Mouse (Mus musculus): ENCODE data around the gene Foxp1. TPM values are rescaled to one million over a fixed set of nuclear protein-coding genes. Genes with fewer than 3 reads are reported as not detected.
A peak's percentile ranks its signal among the peaks of the same experiment; 100 is the strongest.

Foxp1 gene
- polyA plus RNA-seq, 1 experiment, result 162 TPM

GRCm38 (mm10) chr6:99207226-99207885 is 315.2 kb downstream of the Foxp1 start:
- Histone ChIP-seq H3K4me1 (ENCODE audit: control insufficient read depth, insufficient read depth, insufficient read length) (peaks cover 22% of the 10 kb centered on the region; the same call in 1 of the 2 replicates), H3K27me3 (ENCODE audit: control insufficient read depth, insufficient read depth, low read length) (no peaks in the 10 kb centered on the region), H3K27ac (ENCODE audit: insufficient read depth, low read length) (no peak overlapping the region), H3K4me3 (ENCODE audit: extremely low read depth, insufficient read depth, insufficient read length) (no peak overlapping the region), H3K36me3 (ENCODE audit: control insufficient read depth, insufficient read depth, low read length) (0 out of 2 replicates have a peak, but pooled peaks cover 1% of the 10 kb centered on the region)
- 83% methylated on average over 6 of the region's 6 CpGs for WGBS
- no peak for TF ChIP-seq CTCF (IDR thresholded peaks at IDR 0.05; ENCODE audit: extremely low read depth, insufficient read depth, insufficient read length, insufficient replicate concordance)
- no peak for TF ChIP-seq POLR2A (IDR thresholded peaks at IDR 0.05; ENCODE audit: low read depth, low read length)
- no peak for DNase-seq (ENCODE audit: low read depth in 1 of 2, low spot score in 2 of 2)

- 0 out of 2 replicates have a peak, but pooled peaks cover 1% of the 10 kb centered on the region for H3K36me3 ChIP-seq (ENCODE audit: control insufficient read depth, insufficient read depth, low read length)
- no peak overlapping the region for H3K4me3 ChIP-seq (ENCODE audit: extremely low read depth, insufficient read depth, insufficient read length)
- peak overlapping the region; percentile 76 for H3K27ac ChIP-seq (ENCODE audit: insufficient read depth, low read length)
- WGBS, result 73% methylated on average over 5 of the region's 5 CpGs
- H3K27me3 ChIP-seq (ENCODE audit: control insufficient read depth, insufficient read depth, low read length), result no peaks in the 10 kb centered on the region
- TF ChIP-seq CTCF (IDR thresholded peaks at IDR 0.05; ENCODE audit: extremely low read depth, insufficient read depth, insufficient read length, insufficient replicate concordance), result no peak
- TF ChIP-seq POLR2A (IDR thresholded peaks at IDR 0.05; ENCODE audit: low read depth, low read length), result no peak
- H3K4me1 ChIP-seq (ENCODE audit: control insufficient read depth, insufficient read depth, insufficient read length), result peaks cover 22% of the 10 kb centered on the region; the same call in 1 of the 2 replicates
- DNase-seq (ENCODE audit: low read depth in 1 of 2, low spot score in 2 of 2), result no peak
Observed at GRCm38 (mm10) chr6:99206437-99206870, 316.1 kb downstream of the Foxp1 start.

- TF ChIP-seq POLR2A (IDR thresholded peaks at IDR 0.05; ENCODE audit: low read depth, low read length), result no peak
- no peak for TF ChIP-seq CTCF (IDR thresholded peaks at IDR 0.05; ENCODE audit: extremely low read depth, insufficient read depth, insufficient read length, insufficient replicate concordance)
- DNase-seq (ENCODE audit: low read depth in 1 of 2, low spot score in 2 of 2), result no peak
- Histone ChIP-seq H3K4me1 (ENCODE audit: control insufficient read depth, insufficient read depth, insufficient read length) (peaks cover 22% of the 10 kb centered on the region; the same call in 1 of the 2 replicates), H3K4me3 (ENCODE audit: extremely low read depth, insufficient read depth, insufficient read length) (no peak overlapping the region), H3K27ac (ENCODE audit: insufficient read depth, low read length) (peak overlapping the region; percentile 76), H3K36me3 (ENCODE audit: control insufficient read depth, insufficient read depth, low read length) (0 out of 2 replicates have a peak, but pooled peaks cover 1% of the 10 kb centered on the region), H3K27me3 (ENCODE audit: control insufficient read depth, insufficient read depth, low read length) (no peaks in the 10 kb centered on the region)
- 35% methylated on average over 13 of the region's 13 CpGs for WGBS
Observed at GRCm38 (mm10) chr6:99205587-99206436, 316.7 kb downstream of the Foxp1 start.

DNA sequence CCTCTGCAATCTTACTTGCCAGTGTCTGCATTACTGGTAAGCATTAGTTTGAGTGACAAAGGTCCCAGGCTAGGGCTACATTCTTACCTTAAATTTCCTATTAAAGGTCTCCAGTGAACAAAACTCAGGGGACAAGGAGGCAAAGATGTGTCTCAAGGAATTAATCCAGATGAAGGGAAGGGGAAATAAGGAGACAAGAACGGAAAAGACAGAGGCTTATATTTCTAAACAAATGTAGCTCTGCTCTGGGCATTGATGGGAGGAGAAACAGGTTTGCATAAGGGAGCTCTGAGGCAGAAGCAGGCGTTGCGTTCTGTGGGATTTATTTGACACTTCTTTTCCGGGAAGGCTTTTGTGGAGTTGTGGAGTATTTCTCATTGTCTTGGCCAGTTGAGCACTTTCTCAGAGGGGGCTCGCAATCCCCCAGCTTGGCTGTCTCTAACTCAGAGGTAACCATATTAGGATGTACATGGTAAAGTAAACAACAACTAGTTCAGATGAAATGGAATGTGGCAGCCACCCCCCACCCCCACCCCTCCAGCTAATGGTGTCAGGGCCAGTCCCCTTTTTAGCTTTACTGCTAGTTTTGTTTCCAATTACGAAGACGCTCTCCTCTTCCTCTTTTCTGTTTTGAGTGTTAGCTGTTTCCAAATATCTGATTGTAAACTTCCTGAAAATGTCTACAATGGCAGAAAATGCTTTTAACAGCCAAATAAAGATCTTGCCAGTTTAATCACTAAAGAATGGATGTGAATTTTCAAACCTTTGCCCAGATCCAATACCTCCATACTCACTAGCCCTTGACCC is 317.5 kb downstream of the Foxp1 start:
- DNase-seq (ENCODE audit: low read depth in 1 of 2, low spot score in 2 of 2), result peak in 1 of 2 experiments; percentile 47
- no peak overlapping the region for H3K4me3 ChIP-seq (ENCODE audit: extremely low read depth, insufficient read depth, insufficient read length)
- 51% methylated on average over 7 of the region's 7 CpGs for WGBS
- H3K27me3 ChIP-seq (ENCODE audit: control insufficient read depth, insufficient read depth, low read length), result no peaks in the 10 kb centered on the region
- TF ChIP-seq POLR2A (IDR thresholded peaks at IDR 0.05; ENCODE audit: low read depth, low read length), result no peak
- no peak for TF ChIP-seq CTCF (IDR thresholded peaks at IDR 0.05; ENCODE audit: extremely low read depth, insufficient read depth, insufficient read length, insufficient replicate concordance)
- H3K27ac ChIP-seq (ENCODE audit: insufficient read depth, low read length), result peak overlapping the region; percentile 90
- 0 out of 2 replicates have a peak, but pooled peaks cover 1% of the 10 kb centered on the region for H3K36me3 ChIP-seq (ENCODE audit: control insufficient read depth, insufficient read depth, low read length)
- H3K4me1 ChIP-seq (ENCODE audit: control insufficient read depth, insufficient read depth, insufficient read length), result peaks cover 22% of the 10 kb centered on the region; the same call in 1 of the 2 replicates

DNA sequence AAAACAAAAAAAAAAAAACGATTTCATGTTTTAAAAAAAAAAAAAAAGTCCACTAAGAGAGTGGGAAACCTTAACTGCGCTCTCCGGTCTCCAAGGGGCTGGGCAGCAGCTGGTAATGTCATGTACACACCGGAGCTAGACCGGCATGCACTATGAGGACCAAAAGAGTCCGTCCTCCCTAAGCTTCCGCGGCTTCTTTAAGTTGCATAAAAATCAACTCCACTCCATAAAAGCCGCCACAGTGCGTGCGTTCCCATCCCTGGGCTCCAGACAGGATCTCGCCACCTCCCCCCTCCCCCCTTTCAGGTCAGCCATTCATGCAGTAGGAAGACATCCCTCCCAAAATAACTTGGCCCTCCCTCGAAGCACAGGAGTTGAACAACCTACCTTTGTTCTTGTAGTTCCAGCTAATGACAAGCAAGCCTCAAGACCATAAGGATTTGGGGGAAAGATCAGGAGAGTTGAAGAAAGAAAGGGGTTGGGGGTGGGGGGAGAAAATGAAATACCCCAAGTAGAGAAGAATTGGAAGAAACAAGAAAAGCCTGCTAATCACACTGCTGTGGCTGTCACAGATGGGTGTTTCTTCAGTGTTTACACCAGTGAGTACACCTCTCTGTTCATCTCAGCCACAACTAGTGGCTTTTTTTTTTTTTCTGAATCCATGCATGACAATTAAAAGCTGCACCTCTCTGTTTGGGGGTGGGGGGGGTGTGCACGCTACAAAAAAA is 318.3 kb downstream of the Foxp1 start:
- H3K4me1 ChIP-seq (ENCODE audit: control insufficient read depth, insufficient read depth, insufficient read length), result peaks cover 22% of the 10 kb centered on the region; the same call in 1 of the 2 replicates
- no peak for DNase-seq (ENCODE audit: low read depth in 1 of 2, low spot score in 2 of 2)
- H3K4me3 ChIP-seq (ENCODE audit: extremely low read depth, insufficient read depth, insufficient read length), result no peak overlapping the region
- peaks cover 4% of the 10 kb centered on the region; the same call in 1 of the 2 replicates for H3K36me3 ChIP-seq (ENCODE audit: control insufficient read depth, insufficient read depth, low read length)
- no peaks in the 10 kb centered on the region for H3K27me3 ChIP-seq (ENCODE audit: control insufficient read depth, insufficient read depth, low read length)
- 65% methylated on average over 14 of the region's 14 CpGs for whole genome bisulfite sequencing
- peak overlapping the region; percentile 90 for H3K27ac ChIP-seq (ENCODE audit: insufficient read depth, low read length)
- TF ChIP-seq CTCF (IDR thresholded peaks at IDR 0.05; ENCODE audit: extremely low read depth, insufficient read depth, insufficient read length, insufficient replicate concordance), result no peak
- TF ChIP-seq POLR2A (IDR thresholded peaks at IDR 0.05; ENCODE audit: low read depth, low read length), result no peak

GRCm38 (mm10) chr6:99203231-99203630 is 319.3 kb downstream of the Foxp1 start:
- Histone ChIP-seq H3K27me3 (ENCODE audit: control insufficient read depth, insufficient read depth, low read length) (no peaks in the 10 kb centered on the region), H3K36me3 (ENCODE audit: control insufficient read depth, insufficient read depth, low read length) (peaks cover 9% of the 10 kb centered on the region), H3K4me1 (ENCODE audit: control insufficient read depth, insufficient read depth, insufficient read length) (peaks cover 22% of the 10 kb centered on the region; the same call in 1 of the 2 replicates), H3K4me3 (ENCODE audit: extremely low read depth, insufficient read depth, insufficient read length) (no peak overlapping the region), H3K27ac (ENCODE audit: insufficient read depth, low read length) (no peak overlapping the region)
- TF ChIP-seq CTCF (IDR thresholded peaks at IDR 0.05; ENCODE audit: extremely low read depth, insufficient read depth, insufficient read length, insufficient replicate concordance) (no peak), POLR2A (IDR thresholded peaks at IDR 0.05; ENCODE audit: low read depth, low read length) (no peak)
- no peak for DNase-seq (ENCODE audit: low read depth in 1 of 2, low spot score in 2 of 2)
- WGBS, result 78% methylated on average over 11 of the region's 11 CpGs
